Mouse (Mus musculus): ENCODE measurements around the gene Cdx2. TPM values are rescaled to one million over a fixed set of nuclear protein-coding genes. Genes with fewer than 3 reads are reported as not detected.

The Cdx2 gene
- polyA plus RNA-seq, 1 experiment from 2014 or later, result not detected

GRCm38 (mm10) chr5:147343904-147344303 lies 36.8 kb upstream of the Cdx2 start:
- no peaks in the 10 kb centered on the region for H3K4me1 ChIP-seq (ENCODE audit: insufficient read depth)
- H3K4me3 ChIP-seq (ENCODE audit: low read depth, low read length), result no peak overlapping the region
- 78% methylated on average over 10 of the region's 10 CpGs for WGBS
- no peak overlapping the region for H3K27ac ChIP-seq (ENCODE audit: low read depth)
- H3K4me2 ChIP-seq, result no peak overlapping the region
- no peaks in the 10 kb centered on the region for H3K27me3 ChIP-seq (ENCODE audit: insufficient read depth, low read length)
- DNase-seq, result no peak
- H3K9me3 ChIP-seq (ENCODE audit: low read depth, low read length), result no peaks in the 10 kb centered on the region
- no peaks in the 10 kb centered on the region for H3K36me3 ChIP-seq (ENCODE audit: insufficient read depth)
- TF ChIP-seq CTCF (IDR thresholded peaks at IDR 0.05; ENCODE audit: low read depth), result no peak
- no peak for ATAC-seq (ENCODE audit: insufficient read depth)
- no peak overlapping the region for H3K9ac ChIP-seq

DNA sequence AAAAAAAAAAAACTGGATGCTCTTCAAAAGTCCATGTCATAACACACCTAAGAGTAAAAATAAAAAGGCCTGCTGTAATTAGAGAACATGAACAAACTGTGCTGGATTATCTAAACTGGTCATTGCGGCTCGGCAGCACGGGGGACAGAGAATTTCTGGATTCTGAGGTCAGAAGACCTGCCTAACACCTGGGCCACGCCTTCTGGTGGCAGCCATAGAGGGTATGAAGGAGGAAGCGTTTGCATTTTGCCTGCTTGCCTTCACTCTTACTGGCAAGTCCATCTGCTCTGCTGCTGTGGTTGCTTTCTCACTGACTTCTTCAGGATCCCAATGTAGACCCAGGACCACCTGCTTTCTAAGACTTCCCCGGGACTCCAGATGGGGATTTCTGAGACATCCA lies 35.8 kb upstream of the Cdx2 start:
- DNase-seq (no peak), ATAC-seq (ENCODE audit: insufficient read depth) (no peak)
- 83% methylated on average over 6 of the region's 6 CpGs for WGBS
- TF ChIP-seq CTCF (IDR thresholded peaks at IDR 0.05; ENCODE audit: low read depth), result no peak
- Histone ChIP-seq H3K27ac (ENCODE audit: low read depth) (no peak overlapping the region), H3K4me3 (ENCODE audit: low read depth, low read length) (no peak overlapping the region), H3K4me2 (no peak overlapping the region), H3K9ac (no peak overlapping the region), H3K36me3 (ENCODE audit: insufficient read depth) (no peaks in the 10 kb centered on the region), H3K27me3 (ENCODE audit: insufficient read depth, low read length) (no peaks in the 10 kb centered on the region), H3K9me3 (ENCODE audit: low read depth, low read length) (no peaks in the 10 kb centered on the region), H3K4me1 (ENCODE audit: insufficient read depth) (no peaks in the 10 kb centered on the region)

GRCm38 (mm10) chr5:147340741-147341414 lies 33.8 kb upstream of the Cdx2 start:
- no peaks in the 10 kb centered on the region for H3K27me3 ChIP-seq (ENCODE audit: insufficient read depth, low read length)
- TF ChIP-seq CTCF (IDR thresholded peaks at IDR 0.05; ENCODE audit: low read depth), result no peak
- H3K9ac ChIP-seq, result no peak overlapping the region
- H3K4me2 ChIP-seq, result no peak overlapping the region
- no peaks in the 10 kb centered on the region for H3K36me3 ChIP-seq (ENCODE audit: insufficient read depth)
- no peak overlapping the region for H3K4me3 ChIP-seq (ENCODE audit: low read depth, low read length)
- WGBS, result 33% methylated on average over 13 of the region's 13 CpGs
- H3K9me3 ChIP-seq (ENCODE audit: low read depth, low read length), result no peaks in the 10 kb centered on the region
- H3K4me1 ChIP-seq (ENCODE audit: insufficient read depth), result no peaks in the 10 kb centered on the region
- DNase-seq (peak; percentile 12), ATAC-seq (ENCODE audit: insufficient read depth) (no peak)
- H3K27ac ChIP-seq (ENCODE audit: low read depth), result no peak overlapping the region

- DNase-seq (no peak), ATAC-seq (ENCODE audit: insufficient read depth) (no peak)
- TF ChIP-seq CTCF (IDR thresholded peaks at IDR 0.05; ENCODE audit: low read depth), result no peak
- WGBS, result 81% methylated on average over 11 of the region's 11 CpGs
- H3K4me2 ChIP-seq, result no peak overlapping the region
- no peaks in the 10 kb centered on the region for H3K9me3 ChIP-seq (ENCODE audit: low read depth, low read length)
- H3K4me1 ChIP-seq (ENCODE audit: insufficient read depth), result no peaks in the 10 kb centered on the region
- H3K27ac ChIP-seq (ENCODE audit: low read depth), result no peak overlapping the region
- H3K9ac ChIP-seq, result no peak overlapping the region
- no peaks in the 10 kb centered on the region for H3K27me3 ChIP-seq (ENCODE audit: insufficient read depth, low read length)
- no peaks in the 10 kb centered on the region for H3K36me3 ChIP-seq (ENCODE audit: insufficient read depth)
- no peak overlapping the region for H3K4me3 ChIP-seq (ENCODE audit: low read depth, low read length)
Measured at GRCm38 (mm10) chr5:147339560-147339959, 32.5 kb upstream of the Cdx2 start.

- Histone ChIP-seq H3K9me3 (ENCODE audit: low read depth, low read length) (no peaks in the 10 kb centered on the region), H3K27ac (ENCODE audit: low read depth) (no peak overlapping the region), H3K4me2 (no peak overlapping the region), H3K4me3 (ENCODE audit: low read depth, low read length) (no peak overlapping the region), H3K4me1 (ENCODE audit: insufficient read depth) (no peaks in the 10 kb centered on the region), H3K9ac (no peak overlapping the region), H3K27me3 (ENCODE audit: insufficient read depth, low read length) (no peaks in the 10 kb centered on the region), H3K36me3 (ENCODE audit: insufficient read depth) (no peaks in the 10 kb centered on the region)
- 48% methylated on average over 9 of the region's 9 CpGs for WGBS
- DNase-seq (no peak), ATAC-seq (ENCODE audit: insufficient read depth) (no peak)
- TF ChIP-seq CTCF (IDR thresholded peaks at IDR 0.05; ENCODE audit: low read depth), result no peak
Measured at GRCm38 (mm10) chr5:147338967-147339366, 31.9 kb upstream of the Cdx2 start.

DNA sequence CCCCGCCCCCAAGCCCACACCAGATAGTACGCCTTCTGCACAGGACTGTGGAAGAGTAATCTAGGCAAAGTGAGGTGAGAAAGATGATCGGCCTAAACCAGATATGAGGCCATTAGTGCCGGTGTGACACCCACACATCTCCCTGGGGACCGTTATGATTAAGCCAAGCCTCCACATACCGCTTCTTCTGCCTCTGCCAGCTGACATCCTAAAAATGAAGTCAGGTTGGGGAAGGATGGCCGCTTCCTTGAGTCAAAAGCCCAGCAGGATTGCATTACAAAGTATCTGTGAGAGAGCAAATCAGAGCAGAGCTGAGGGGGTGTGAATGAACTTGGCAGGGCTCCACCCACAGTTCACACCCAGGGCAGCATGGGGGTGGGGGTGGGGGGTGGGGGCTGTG lies 25.6 kb upstream of the Cdx2 start:
- Histone ChIP-seq H3K4me2 (no peak overlapping the region), H3K27ac (ENCODE audit: low read depth) (no peak overlapping the region), H3K36me3 (ENCODE audit: insufficient read depth) (no peaks in the 10 kb centered on the region), H3K9me3 (ENCODE audit: low read depth, low read length) (no peaks in the 10 kb centered on the region), H3K27me3 (ENCODE audit: insufficient read depth, low read length) (no peaks in the 10 kb centered on the region), H3K4me1 (ENCODE audit: insufficient read depth) (no peaks in the 10 kb centered on the region), H3K4me3 (ENCODE audit: low read depth, low read length) (no peak overlapping the region), H3K9ac (no peak overlapping the region)
- TF ChIP-seq CTCF (IDR thresholded peaks at IDR 0.05; ENCODE audit: low read depth), result no peak
- ATAC-seq (ENCODE audit: insufficient read depth) (no peak), DNase-seq (no peak)
- WGBS, result 20% methylated on average over 7 of the region's 7 CpGs

GRCm38 (mm10) chr5:147331547-147331946 lies 24.5 kb upstream of the Cdx2 start:
- no peak overlapping the region for H3K9ac ChIP-seq
- ATAC-seq (ENCODE audit: insufficient read depth), result no peak
- no peaks in the 10 kb centered on the region for H3K36me3 ChIP-seq (ENCODE audit: insufficient read depth)

More at GRCm38 (mm10) chr5:147331547-147331946, 24.5 kb upstream of the Cdx2 start:
- H3K27ac ChIP-seq (ENCODE audit: low read depth), result no peak overlapping the region
- peak; percentile 67 for TF ChIP-seq CTCF (IDR thresholded peaks at IDR 0.05; ENCODE audit: low read depth)
- H3K27me3 ChIP-seq (ENCODE audit: insufficient read depth, low read length), result no peaks in the 10 kb centered on the region
- WGBS, result 38% methylated on average over 2 of the region's 2 CpGs
- H3K4me3 ChIP-seq (ENCODE audit: low read depth, low read length), result no peak overlapping the region
- no peak overlapping the region for H3K4me2 ChIP-seq
- DNase-seq, result peak; percentile 67
- H3K9me3 ChIP-seq (ENCODE audit: low read depth, low read length), result no peaks in the 10 kb centered on the region
- H3K4me1 ChIP-seq (ENCODE audit: insufficient read depth), result no peaks in the 10 kb centered on the region

Measured in lung, embryonic 14.5 days (tissue).